Mouse (Mus musculus) thymus, adult 2 months (tissue): ENCODE measurements at regions not wholly inside any gene's neighbourhood (a gene's known extent, or its start where the extent isn't known, plus 50 kb on each side); places are given as distances from the start of the nearest gene placed in this dataset.

Source experiments
- CTCF ChIP-seq: fragments of 200-500 bp; IDR thresholded peaks from 2 replicates; pipeline ENCODE4 v1.5.1; 2012; ENCODE audit warnings: mild to moderate bottlenecking, control low read depth, low read length, moderate library complexity, borderline replicate concordance; ENCODE audit not compliant: control insufficient read depth, poor library complexity, insufficient read depth; ENCODE audit errors: extremely low read depth
- POLR2A ChIP-seq: fragments of 200-500 bp; IDR thresholded peaks from 2 replicates; pipeline ENCODE4 v1.6.1; 2012; ENCODE audit warnings: mild to moderate bottlenecking, low read length, control low read depth, moderate library complexity; ENCODE audit not compliant: control insufficient read depth, poor library complexity, insufficient read depth; ENCODE audit errors: extremely low read depth

GRCm38 (mm10) chr11:114311640-114312039, 244.8 kb upstream of the Sdk2 start:
- TF ChIP-seq CTCF (no peak), POLR2A (no peak)
